Mouse (Mus musculus): ENCODE data around the gene Cyp2d26. TPM values are rescaled to one million over a fixed set of nuclear protein-coding genes. Genes with fewer than 3 reads are reported as not detected.

Cyp2d26 gene
- polyA plus RNA-seq, 1 experiment = 0.52 TPM

GRCm38 (mm10) chr15:82765943-82766342 lies 28.2 kb downstream of the Cyp2d26 start:
- Histone ChIP-seq H3K4me3 (replicated peaks; ENCODE audit: extremely low read depth, low read depth, low read length) (no peak overlapping the region), H3K4me1 (ENCODE audit: control insufficient read depth, insufficient read depth, low read length) (no peaks in the 10 kb centered on the region)
- TF ChIP-seq CTCF (IDR thresholded peaks at IDR 0.05; ENCODE audit: insufficient read depth, low read length) (no peak), POLR2A (IDR thresholded peaks at IDR 0.05; ENCODE audit: borderline replicate concordance, extremely low read depth, low read depth, low read length) (no peak)
- DNase-seq = no peak
- 89% methylated on average over 2 of the region's 2 CpGs for WGBS

GRCm38 (mm10) chr15:82764881-82765280 lies 29.2 kb downstream of the Cyp2d26 start:
- no peak for DNase-seq
- 70% methylated on average over 6 of the region's 6 CpGs for WGBS
- H3K4me1 ChIP-seq (ENCODE audit: control insufficient read depth, insufficient read depth, low read length) = no peaks in the 10 kb centered on the region
- no peak for TF ChIP-seq POLR2A (IDR thresholded peaks at IDR 0.05; ENCODE audit: borderline replicate concordance, extremely low read depth, low read depth, low read length)
- no peak for TF ChIP-seq CTCF (IDR thresholded peaks at IDR 0.05; ENCODE audit: insufficient read depth, low read length)
- no peak overlapping the region for H3K4me3 ChIP-seq (replicated peaks; ENCODE audit: extremely low read depth, low read depth, low read length)

GRCm38 (mm10) chr15:82763631-82764420 lies 30.3 kb downstream of the Cyp2d26 start, which contains the start of gene Cyp2d40:
Cyp2d40 (minus strand) TSS chr15:82764183.
- Histone ChIP-seq H3K4me1 (ENCODE audit: control insufficient read depth, insufficient read depth, low read length) (no peaks in the 10 kb centered on the region), H3K4me3 (replicated peaks; ENCODE audit: extremely low read depth, low read depth, low read length) (no peak within 1 kb of the TSS)
- 90% methylated on average over 9 of the region's 9 CpGs for WGBS
- no peak for DNase-seq
- TF ChIP-seq CTCF (IDR thresholded peaks at IDR 0.05; ENCODE audit: insufficient read depth, low read length) (no peak), POLR2A (IDR thresholded peaks at IDR 0.05; ENCODE audit: borderline replicate concordance, extremely low read depth, low read depth, low read length) (no peak)

GRCm38 (mm10) chr15:82748141-82748540 lies 46.0 kb downstream of the Cyp2d26 start:
- DNase-seq = no peak
- Histone ChIP-seq H3K4me3 (replicated peaks; ENCODE audit: extremely low read depth, low read depth, low read length) (no peak overlapping the region), H3K4me1 (ENCODE audit: control insufficient read depth, insufficient read depth, low read length) (no peaks in the 10 kb centered on the region)
- WGBS = 56% methylated on average over 1 of the region's 1 CpGs
- TF ChIP-seq POLR2A (IDR thresholded peaks at IDR 0.05; ENCODE audit: borderline replicate concordance, extremely low read depth, low read depth, low read length) = no peak
- TF ChIP-seq CTCF (IDR thresholded peaks at IDR 0.05; ENCODE audit: insufficient read depth, low read length) = no peak

GRCm38 (mm10) chr15:82747516-82747915 lies 46.6 kb downstream of the Cyp2d26 start:
- TF ChIP-seq CTCF (IDR thresholded peaks at IDR 0.05; ENCODE audit: insufficient read depth, low read length) (no peak), POLR2A (IDR thresholded peaks at IDR 0.05; ENCODE audit: borderline replicate concordance, extremely low read depth, low read depth, low read length) (no peak)
- Histone ChIP-seq H3K4me1 (ENCODE audit: control insufficient read depth, insufficient read depth, low read length) (no peaks in the 10 kb centered on the region), H3K4me3 (replicated peaks; ENCODE audit: extremely low read depth, low read depth, low read length) (no peak overlapping the region)
- 38% methylated on average over 1 of the region's 1 CpGs for WGBS
- no peak for DNase-seq

Other genes with a start within 250 kb of the Cyp2d26 start
- gene Cyp2d12, start 239.2 kb downstream of the Cyp2d26 start, polyA plus RNA-seq (2012; rRNA removed) = 0.24 TPM in 1 of 2 replicates, not detected in the other
- 1.2 TPM in 1 of 2 replicates, not detected in the other for gene Cyp2d34, start 173.3 kb downstream of the Cyp2d26 start, polyA plus RNA-seq (2012; rRNA removed)
- gene Cyp2d40, start 30.1 kb downstream of the Cyp2d26 start, polyA plus RNA-seq (2012; rRNA removed) = 0.09 TPM in 1 of 2 replicates, not detected in the other
- 12.6 and 16.8 TPM in 2 replicates for gene Tcf20, start 193.6 kb upstream of the Cyp2d26 start, polyA plus RNA-seq (2012; rRNA removed)
- 13.7 and 19.3 TPM in 2 replicates for gene Nfam1, start 239.0 kb upstream of the Cyp2d26 start, polyA plus RNA-seq (2012; rRNA removed)

Data from lung, adult 2 months (tissue).